Mouse (Mus musculus): ENCODE results near the gene Dnhd1. TPM values are rescaled to one million over a fixed set of nuclear protein-coding genes. Genes with fewer than 3 reads are reported as not detected.

Gene Dnhd1
- total RNA-seq, 2 experiments from 2014 or later, result 2.2 to 3.0 TPM

Other genes starting within 250 kb of the Dnhd1 start
- gene Cnga4, start 246.3 kb upstream of the Dnhd1 start, total RNA-seq (2021), result not detected
- gene Cckbr, start 225.1 kb upstream of the Dnhd1 start, total RNA-seq (2021), result not detected
- 10 to 100 TPM; 63.8 to 65.3 TPM for gene Cavin3, start 168.5 kb upstream of the Dnhd1 start, total RNA-seq (2021)
- gene Smpd1, start 96.5 kb upstream of the Dnhd1 start, total RNA-seq (2021), result 10 to 100 TPM; 36.3 to 39.2 TPM
- gene Apbb1, start 69.2 kb upstream of the Dnhd1 start, total RNA-seq (2021), result 10 to 100 TPM; 15.0 to 16.6 TPM
- gene Hpx, start 50.7 kb upstream of the Dnhd1 start, total RNA-seq (2021), result 1 to 10 TPM in 1 of 2 experiments, under 1 TPM in 1; 0.66 to 9.8 TPM
- gene Trim3, start 17.3 kb upstream of the Dnhd1 start, total RNA-seq (2021), result 10 to 100 TPM; 26.2 to 34.9 TPM
- 10 to 100 TPM; 78.9 to 88.0 TPM for gene Timm10b, start 10.8 kb upstream of the Dnhd1 start, total RNA-seq (2021)
- gene Arfip2, start 10.4 kb upstream of the Dnhd1 start, total RNA-seq (2021), result 10 to 100 TPM; 39.9 to 41.7 TPM
- gene Gm45799, start 10.3 kb upstream of the Dnhd1 start, total RNA-seq (2021), result 1 to 10 TPM; 2.8 to 4.0 TPM
- gene Ilk, start 85.8 kb downstream of the Dnhd1 start, total RNA-seq (2021), result 100 to 1,000 TPM; 186 to 188 TPM
- gene Rrp8, start 86.6 kb downstream of the Dnhd1 start, total RNA-seq (2021), result 10 to 100 TPM; 14.5 to 16.9 TPM
- 10 to 100 TPM; 85.8 to 98.7 TPM for gene Taf10, start 93.5 kb downstream of the Dnhd1 start, total RNA-seq (2021)
- gene Tpp1, start 101.4 kb downstream of the Dnhd1 start, total RNA-seq (2021), result 10 to 100 TPM; 37.6 to 42.6 TPM
- 10 to 100 TPM; 40.9 to 42.5 TPM for gene Dchs1, start 136.8 kb downstream of the Dnhd1 start, total RNA-seq (2021)
- gene Mrpl17, start 160.3 kb downstream of the Dnhd1 start, total RNA-seq (2021), result 100 to 1,000 TPM; 177 to 182 TPM

All from gastrocnemius, postnatal 4 days (tissue).